Mouse (Mus musculus) thymus, adult 2 months (tissue): Measurements from ENCODE around the gene Ptrhd1.

Source experiments
- CTCF ChIP-seq: fragments of 200-500 bp; IDR thresholded peaks from 2 replicates; pipeline ENCODE4 v1.5.1; 2012; ENCODE audit warnings: mild to moderate bottlenecking, control low read depth, low read length, moderate library complexity, borderline replicate concordance; ENCODE audit not compliant: control insufficient read depth, poor library complexity, insufficient read depth; ENCODE audit errors: extremely low read depth
- POLR2A ChIP-seq: fragments of 200-500 bp; IDR thresholded peaks from 2 replicates; pipeline ENCODE4 v1.6.1; 2012; ENCODE audit warnings: mild to moderate bottlenecking, low read length, control low read depth, moderate library complexity; ENCODE audit not compliant: control insufficient read depth, poor library complexity, insufficient read depth; ENCODE audit errors: extremely low read depth

- TF ChIP-seq CTCF (no peak), POLR2A (no peak)
These were observed 16.0 kb downstream of the Ptrhd1 start for GRCm38 (mm10) chr12:4249786-4250185.
